In genomic region chr7:137549991-137550390, GRCm38 (mm10) we compare ENCODE assay signal across 10 mouse cellular contexts.
DNase-seq lines count a peak whose midpoint lies in the region; ATAC-seq lines count a peak whose summit lies in the region.
"Had no signal": no experiment of that assay in that cellular context is flagged by ENCODE, and none has a peak within 500 bp of the region (broad histone marks: within the 10 kb centered on the region; RNA-seq: fewer than 3 reads in every experiment).

No protein-coding gene starts in this region.

- no peak overlapping the region for H3K9ac ChIP-seq in embryonic facial prominence, embryonic 11.5 days (replicated peaks; ENCODE audit: low read length)

- no peaks in the 10 kb centered on the region for H3K4me1 ChIP-seq in embryonic facial prominence, embryonic 11.5 days (ENCODE audit: control insufficient read depth, insufficient read depth, low read length)
- H3K4me1 ChIP-seq in embryonic facial prominence, embryonic 10.5 days: no peaks in the 10 kb centered on the region
- H3K4me1 ChIP-seq: megakaryocyte, embryonic 14.5 days had no signal

- DNase-seq in embryonic facial prominence, embryonic 11.5 days (ENCODE audit: low spot score): peak; percentile 69
- no peak for DNase-seq in embryonic facial prominence, embryonic 10.5 days (ENCODE audit: low spot score)
- peak; percentile 6 to 47 for DNase-seq in left cerebral cortex, adult 9 months (ENCODE audit: low spot score in 2 of 2)
- no peak for DNase-seq in left cerebral cortex, postnatal 4 days
- DNase-seq in NIH3T3 (ENCODE audit: low read depth): peak; percentile 77
- no peak for DNase-seq in adrenal gland, postnatal 14 days
- no peak for DNase-seq in thymus, adult 18-20 months

- no peak for ATAC-seq in embryonic facial prominence, embryonic 11.5 days (replicated peaks; ENCODE audit: insufficient number of reproducible peaks, low FRiP score, low TSS enrichment, low read depth)
- ATAC-seq in hematopoietic stem cell, adult 5-6 weeks (replicated peaks in 1 of 2; ENCODE audit: insufficient read depth in 1 of 2, low FRiP score in 2 of 2, low TSS enrichment in 1 of 2, low read depth in 1 of 2, poor library complexity in 2 of 2, severe bottlenecking in 2 of 2): peak; percentile 36 to 69; a peak in 1 of 4 replicates

- H3K27ac ChIP-seq in embryonic facial prominence, embryonic 11.5 days (replicated peaks; ENCODE audit: low read depth, low read length): no peak overlapping the region
- H3K27ac ChIP-seq in embryonic facial prominence, embryonic 10.5 days (replicated peaks): no peak overlapping the region

- H3K4me3 ChIP-seq in embryonic facial prominence, embryonic 11.5 days (ENCODE audit: low read depth, low read length): no peak overlapping the region
- no peak overlapping the region for H3K4me3 ChIP-seq in embryonic facial prominence, embryonic 10.5 days
- H3K4me3 ChIP-seq: megakaryocyte, embryonic 14.5 days had no signal

- WGBS in embryonic facial prominence, embryonic 11.5 days: 28% methylated on average over 2 of the region's 2 CpGs
- 23% methylated on average over 2 of the region's 2 CpGs for WGBS in embryonic facial prominence, embryonic 10.5 days

- no peak overlapping the region for H3K4me2 ChIP-seq in embryonic facial prominence, embryonic 11.5 days (ENCODE audit: low read depth, low read length)

- intact Hi-C loops in left cerebral cortex, postnatal 4 days (cut with DNase I): no loop called here

- no peaks in the 10 kb centered on the region for H3K27me3 ChIP-seq in embryonic facial prominence, embryonic 11.5 days (ENCODE audit: control insufficient read depth, insufficient read depth, low read length)
- no peaks in the 10 kb centered on the region for H3K27me3 ChIP-seq in embryonic facial prominence, embryonic 10.5 days (replicated peaks; ENCODE audit: low read depth, poor library complexity, severe bottlenecking)
- H3K27me3 ChIP-seq: megakaryocyte, embryonic 14.5 days had no signal

- H3K9me3 ChIP-seq in embryonic facial prominence, embryonic 11.5 days (replicated peaks; ENCODE audit: control insufficient read depth, low read length): no peaks in the 10 kb centered on the region
- no peaks in the 10 kb centered on the region for H3K9me3 ChIP-seq in embryonic facial prominence, embryonic 10.5 days
- H3K9me3 ChIP-seq: megakaryocyte, embryonic 14.5 days had no signal

- H3K36me3 ChIP-seq in embryonic facial prominence, embryonic 11.5 days (replicated peaks; ENCODE audit: control insufficient read depth, insufficient read depth, low read depth, low read length): no peaks in the 10 kb centered on the region
- no peaks in the 10 kb centered on the region for H3K36me3 ChIP-seq in embryonic facial prominence, embryonic 10.5 days (replicated peaks)
- H3K36me3 ChIP-seq: G1E had no signal

Comparison
In these comparisons a context has a peak if more than half of its experiments do, and no peak if none do; other contexts are left out.
1. DNase-seq: peak in embryonic facial prominence, embryonic 11.5 days (single experiment), left cerebral cortex, adult 9 months (2 of 2) and NIH3T3 (single experiment); none in embryonic facial prominence, embryonic 10.5 days (single experiment), left cerebral cortex, postnatal 4 days (single experiment), adrenal gland, postnatal 14 days (single experiment) and thymus, adult 18-20 months (0 of 2).